ENCODE assay signal across 22 mouse cellular contexts in the genomic region with DNA sequence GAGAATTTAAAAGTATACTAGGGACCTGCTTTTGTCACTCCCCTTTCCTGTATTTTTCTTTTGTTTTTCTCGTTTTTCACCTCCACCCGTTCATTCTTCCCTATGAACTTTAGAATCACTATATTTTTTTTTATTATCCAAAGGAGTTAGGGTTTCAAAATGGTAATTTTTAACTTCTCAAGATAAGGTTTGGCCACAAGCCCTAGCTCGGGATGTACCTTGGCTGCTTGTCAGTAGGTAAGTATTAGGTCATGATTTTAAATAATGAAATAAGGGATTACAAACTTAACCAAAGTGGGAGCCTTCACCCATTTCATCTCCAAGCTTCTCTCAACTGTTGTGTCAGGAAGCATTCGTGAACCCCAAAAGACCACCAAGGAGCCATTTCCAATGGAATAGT. TPM values are rescaled to one million over a fixed set of nuclear protein-coding genes. Genes with fewer than 3 reads are reported as not detected.
DNase-seq lines count a peak whose midpoint lies in the region; ATAC-seq and TF ChIP-seq lines count a peak whose summit lies in the region.
"Had no signal": no experiment of that assay in that cellular context is flagged by ENCODE, and none has a peak within 500 bp of the region (broad histone marks: within the 10 kb centered on the region; RNA-seq: fewer than 3 reads in every experiment).

No protein-coding gene starts in this region.

- no peak overlapping the region for H3K9ac ChIP-seq in liver, adult 2 months (ENCODE audit: low read depth, low read length)
- no peak overlapping the region for H3K9ac ChIP-seq in liver, embryonic 11.5 days (ENCODE audit: low read depth, low read length)

- H3K4me1 ChIP-seq in kidney, adult 2 months (ENCODE audit: control insufficient read depth, insufficient read depth, low read length): no peaks in the 10 kb centered on the region; the same call in 1 of the 2 replicates
- H3K4me1 ChIP-seq in liver, adult 2 months (ENCODE audit: control insufficient read depth, insufficient read depth, low read length): peaks cover 7% of the 10 kb centered on the region
- H3K4me1 ChIP-seq in liver, embryonic 11.5 days (replicated peaks; ENCODE audit: control insufficient read depth, insufficient read depth, low read length): no peaks in the 10 kb centered on the region

- no peaks in the 10 kb centered on the region for H3K27me3 ChIP-seq in kidney, adult 2 months (replicated peaks; ENCODE audit: control insufficient read depth, insufficient read depth, low read length)
- no peaks in the 10 kb centered on the region for H3K27me3 ChIP-seq in liver, adult 2 months (ENCODE audit: control insufficient read depth, insufficient read depth, low read length)
- no peaks in the 10 kb centered on the region for H3K27me3 ChIP-seq in liver, embryonic 11.5 days (replicated peaks; ENCODE audit: control insufficient read depth, insufficient read depth, low read length)

- TF ChIP-seq CTCF in kidney, adult 2 months (conservative IDR thresholded peaks at IDR 0.05; ENCODE audit: insufficient read depth, insufficient read length, low read depth, low read length): no peak
- TF ChIP-seq CTCF in liver, adult 2 months (IDR thresholded peaks at IDR 0.05; ENCODE audit: low read depth, low read length): no peak

- WGBS in kidney, adult 2 months: 60% methylated on average over 4 of the region's 4 CpGs
- WGBS in liver, adult 2 months: 39% methylated on average over 4 of the region's 4 CpGs
- WGBS in liver, embryonic 11.5 days: 75% methylated on average over 4 of the region's 4 CpGs

- H3K9me3 ChIP-seq in liver, embryonic 11.5 days (ENCODE audit: control insufficient read depth, low read length): no peaks in the 10 kb centered on the region
- H3K9me3 ChIP-seq: G1E had no signal

- no peaks in the 10 kb centered on the region for H3K79me2 ChIP-seq in liver, adult 2 months (ENCODE audit: control insufficient read depth, insufficient read depth, low read length)

- no peak for TF ChIP-seq POLR2A in kidney, adult 2 months (IDR thresholded peaks at IDR 0.05; ENCODE audit: low read depth, low read length)
- no peak for TF ChIP-seq POLR2A in liver, adult 2 months (IDR thresholded peaks at IDR 0.05; ENCODE audit: extremely low read depth, insufficient read depth, low read length)

- no peak overlapping the region for H3K4me3 ChIP-seq in kidney, adult 2 months (ENCODE audit: insufficient read depth, low read depth, low read length)
- H3K4me3 ChIP-seq in liver, adult 2 months (ENCODE audit: insufficient read depth, low read depth, low read length): no peak overlapping the region
- H3K4me3 ChIP-seq in liver, embryonic 11.5 days (ENCODE audit: low read depth, low read length): no peak overlapping the region

- DNase-seq in kidney, adult 2 months: peak; percentile 19
- no peak for DNase-seq in kidney, postnatal 36 days
- peak; percentile 42 for DNase-seq in kidney, adult 9 months
- DNase-seq in kidney, postnatal 14 days: no peak
- peak; percentile 86 for DNase-seq in liver, adult 2 months (ENCODE audit: extremely low read depth, low read depth, low spot score)
- DNase-seq in liver, embryonic 11.5 days (ENCODE audit: low spot score): no peak
- DNase-seq: adrenal gland, adult 2 months; adrenal gland, adult 8-10 months; adrenal gland, postnatal 10 days; adrenal gland, postnatal 14 days; adrenal gland, postnatal 25 days; adrenal gland, postnatal 36 days; B cell, adult 2 months; cerebellum, adult 11 months; cerebellum, adult 11-12 months; cerebellum, adult 18-20 months had no signal

- H3K36me3 ChIP-seq in kidney, adult 2 months (ENCODE audit: control insufficient read depth, insufficient read depth, low read length): no peaks in the 10 kb centered on the region
- H3K36me3 ChIP-seq in liver, adult 2 months (ENCODE audit: control insufficient read depth, insufficient read depth, low read length): no peaks in the 10 kb centered on the region
- no peaks in the 10 kb centered on the region for H3K36me3 ChIP-seq in liver, embryonic 11.5 days (ENCODE audit: control insufficient read depth, insufficient read depth, low read length)
- H3K36me3 ChIP-seq: G1E had no signal

- H3K27ac ChIP-seq in kidney, adult 2 months (ENCODE audit: insufficient read depth, low read depth, low read length): no peak overlapping the region
- H3K27ac ChIP-seq in liver, adult 2 months (replicated peaks; ENCODE audit: insufficient read depth, low read depth, low read length): no peak overlapping the region
- no peak overlapping the region for H3K27ac ChIP-seq in liver, embryonic 11.5 days (ENCODE audit: low read depth, low read length)

- ATAC-seq in liver, embryonic 11.5 days (replicated peaks; ENCODE audit: low FRiP score): no peak
- ATAC-seq: activated CD4-positive, CD25-positive, alpha-beta regulatory T cell, adult 4 months; CD4-positive, CD25-positive, alpha-beta regulatory T cell, adult 4 months; Patski had no signal

- no peak overlapping the region for H3K4me2 ChIP-seq in liver, embryonic 11.5 days

RNA-seq across cellular contexts. Expression of a gene that starts 23.9 kb away (rescaled TPM):
- polyA plus RNA-seq in kidney, adult 2 months (2012; rRNA removed): 4.1 and 5.3 TPM in 2 replicates
- 12.3 and 17.3 TPM in 2 replicates for total RNA-seq in liver, adult 2 months (2014; rRNA removed)
- polyA plus RNA-seq in liver, adult 2 months (2012; rRNA removed): 2.3 and 3.3 TPM in 2 replicates
- 3.5 and 3.6 TPM in 2 replicates for polyA plus RNA-seq in liver, embryonic 11.5 days (2014; fragmentation: Nextera tagmentation; extraction: Ambion mirVana)
- total RNA-seq: CH12.LX, MEL had no signal
- polyA plus RNA-seq: activated CD4-positive, CD25-positive, alpha-beta regulatory T cell, adult 4 months; CD4-positive, CD25-positive, alpha-beta regulatory T cell, adult 4 months; G1E; Patski had no signal

RNA-seq across cellular contexts. Expression of a gene that starts 30.5 kb away (rescaled TPM):
- 11.4 and 16.5 TPM in 2 replicates for polyA plus RNA-seq in kidney, adult 2 months (2012; rRNA removed)
- total RNA-seq in liver, adult 2 months (2014; rRNA removed): 36.8 and 40.1 TPM in 2 replicates
- polyA plus RNA-seq in liver, adult 2 months (2012; rRNA removed): 14.1 and 17.7 TPM in 2 replicates
- polyA plus RNA-seq in liver, embryonic 11.5 days (2014; fragmentation: Nextera tagmentation; extraction: Ambion mirVana): 93.0 and 102 TPM in 2 replicates

Comparison
In these comparisons a context has a peak if more than half of its experiments do, and no peak if none do; other contexts are left out.
1. DNase-seq: peak in kidney, adult 2 months (single experiment), kidney, adult 9 months (single experiment) and liver, adult 2 months (single experiment); none in kidney, postnatal 36 days (0 of 2), kidney, postnatal 14 days (single experiment) and liver, embryonic 11.5 days (single experiment).